Mouse (Mus musculus): ENCODE results near the gene Stk36. TPM values are rescaled to one million over a fixed set of nuclear protein-coding genes. Genes with fewer than 3 reads are reported as not detected.

The Stk36 gene
- polyA plus RNA-seq, 1 experiment = 2.8 TPM

GRCm38 (mm10) chr1:74594434-74594833, 6.8 kb upstream of the Stk36 start:
- Histone ChIP-seq H3K4me3 (ENCODE audit: insufficient read depth, low read length) (no peak overlapping the region), H3K27ac (ENCODE audit: insufficient read depth, low read depth, low read length) (no peak overlapping the region), H3K4me1 (ENCODE audit: control insufficient read depth, insufficient read depth, low read length) (no peaks in the 10 kb centered on the region)
- TF ChIP-seq POLR2A (IDR thresholded peaks at IDR 0.05; ENCODE audit: borderline replicate concordance, low read depth, low read length) (no peak), CTCF (IDR thresholded peaks at IDR 0.05; ENCODE audit: low read depth, low read length) (no peak)

GRCm38 (mm10) chr1:74600501-74601266, 561 bp upstream of the Stk36 start:
- Histone ChIP-seq H3K4me1 (ENCODE audit: control insufficient read depth, insufficient read depth, low read length) (peaks cover 5% of the 10 kb centered on the region), H3K27ac (ENCODE audit: insufficient read depth, low read depth, low read length) (no peak overlapping the region), H3K4me3 (ENCODE audit: insufficient read depth, low read length) (peak overlapping the region; percentile 81)
- TF ChIP-seq CTCF (IDR thresholded peaks at IDR 0.05; ENCODE audit: low read depth, low read length) (no peak), POLR2A (IDR thresholded peaks at IDR 0.05; ENCODE audit: borderline replicate concordance, low read depth, low read length) (no peak)

- TF ChIP-seq POLR2A (IDR thresholded peaks at IDR 0.05; ENCODE audit: borderline replicate concordance, low read depth, low read length) = no peak
- TF ChIP-seq CTCF (IDR thresholded peaks at IDR 0.05; ENCODE audit: low read depth, low read length) = no peak
- H3K4me3 ChIP-seq (ENCODE audit: insufficient read depth, low read length) = no peak overlapping the region
- no peaks in the 10 kb centered on the region for H3K4me1 ChIP-seq (ENCODE audit: control insufficient read depth, insufficient read depth, low read length)
- H3K27ac ChIP-seq (ENCODE audit: insufficient read depth, low read depth, low read length) = no peak overlapping the region
Observed at GRCm38 (mm10) chr1:74624183-74624582, 22.9 kb downstream of the Stk36 start.

GRCm38 (mm10) chr1:74626076-74626475, 24.8 kb downstream of the Stk36 start:
- Histone ChIP-seq H3K4me1 (ENCODE audit: control insufficient read depth, insufficient read depth, low read length) (no peaks in the 10 kb centered on the region), H3K27ac (ENCODE audit: insufficient read depth, low read depth, low read length) (no peak overlapping the region), H3K4me3 (ENCODE audit: insufficient read depth, low read length) (no peak overlapping the region)
- no peak for TF ChIP-seq POLR2A (IDR thresholded peaks at IDR 0.05; ENCODE audit: borderline replicate concordance, low read depth, low read length)
- no peak for TF ChIP-seq CTCF (IDR thresholded peaks at IDR 0.05; ENCODE audit: low read depth, low read length)

GRCm38 (mm10) chr1:74628001-74628400, 26.8 kb downstream of the Stk36 start:
- TF ChIP-seq CTCF (IDR thresholded peaks at IDR 0.05; ENCODE audit: low read depth, low read length) (no peak), POLR2A (IDR thresholded peaks at IDR 0.05; ENCODE audit: borderline replicate concordance, low read depth, low read length) (no peak)
- Histone ChIP-seq H3K4me1 (ENCODE audit: control insufficient read depth, insufficient read depth, low read length) (peaks cover 5% of the 10 kb centered on the region), H3K4me3 (ENCODE audit: insufficient read depth, low read length) (no peak overlapping the region), H3K27ac (ENCODE audit: insufficient read depth, low read depth, low read length) (no peak overlapping the region)

- TF ChIP-seq POLR2A (IDR thresholded peaks at IDR 0.05; ENCODE audit: borderline replicate concordance, low read depth, low read length) = no peak
- TF ChIP-seq CTCF (IDR thresholded peaks at IDR 0.05; ENCODE audit: low read depth, low read length) = no peak
- Histone ChIP-seq H3K4me1 (ENCODE audit: control insufficient read depth, insufficient read depth, low read length) (peaks cover 6% of the 10 kb centered on the region), H3K27ac (ENCODE audit: insufficient read depth, low read depth, low read length) (no peak overlapping the region), H3K4me3 (ENCODE audit: insufficient read depth, low read length) (no peak overlapping the region)
Observed at GRCm38 (mm10) chr1:74632734-74633133, 31.5 kb downstream of the Stk36 start.

- Histone ChIP-seq H3K27ac (ENCODE audit: insufficient read depth, low read depth, low read length) (no peak overlapping the region), H3K4me1 (ENCODE audit: control insufficient read depth, insufficient read depth, low read length) (no peaks in the 10 kb centered on the region), H3K4me3 (ENCODE audit: insufficient read depth, low read length) (no peak overlapping the region)
- TF ChIP-seq CTCF (IDR thresholded peaks at IDR 0.05; ENCODE audit: low read depth, low read length) (no peak), POLR2A (IDR thresholded peaks at IDR 0.05; ENCODE audit: borderline replicate concordance, low read depth, low read length) (no peak)
Observed at GRCm38 (mm10) chr1:74643524-74643923, 42.3 kb downstream of the Stk36 start.

GRCm38 (mm10) chr1:74643926-74644325, 42.7 kb downstream of the Stk36 start:
- no peak for TF ChIP-seq CTCF (IDR thresholded peaks at IDR 0.05; ENCODE audit: low read depth, low read length)
- TF ChIP-seq POLR2A (IDR thresholded peaks at IDR 0.05; ENCODE audit: borderline replicate concordance, low read depth, low read length) = no peak
- Histone ChIP-seq H3K27ac (ENCODE audit: insufficient read depth, low read depth, low read length) (no peak overlapping the region), H3K4me3 (ENCODE audit: insufficient read depth, low read length) (no peak overlapping the region), H3K4me1 (ENCODE audit: control insufficient read depth, insufficient read depth, low read length) (no peaks in the 10 kb centered on the region)

GRCm38 (mm10) chr1:74661448-74662195, 60.4 kb downstream of the Stk36 start, which contains the start of gene Ttll4:
Gene Ttll4 (plus strand): TSS chr1:74661745.
- Histone ChIP-seq H3K4me3 (ENCODE audit: insufficient read depth, low read length) (peak within 1 kb of the TSS; percentile 95), H3K4me1 (ENCODE audit: control insufficient read depth, insufficient read depth, low read length) (peaks cover 6% of the 10 kb centered on the region), H3K27ac (ENCODE audit: insufficient read depth, low read depth, low read length) (peak within 1 kb of the TSS; percentile 47)
- TF ChIP-seq POLR2A (IDR thresholded peaks at IDR 0.05; ENCODE audit: borderline replicate concordance, low read depth, low read length) (no peak; the same call in 1 of the 2 replicates), CTCF (IDR thresholded peaks at IDR 0.05; ENCODE audit: low read depth, low read length) (no peak; the same call in 1 of the 2 replicates)

Data from bone marrow macrophage, adult 2 months (primary cell).